Mouse (Mus musculus) thymus, adult 2 months (tissue): ENCODE data around the gene Gsn.

Source experiments
- CTCF ChIP-seq: fragments of 200-500 bp; IDR thresholded peaks from 2 replicates; pipeline ENCODE4 v1.5.1; 2012; ENCODE audit warnings: mild to moderate bottlenecking, control low read depth, low read length, moderate library complexity, borderline replicate concordance; ENCODE audit not compliant: control insufficient read depth, poor library complexity, insufficient read depth; ENCODE audit errors: extremely low read depth
- POLR2A ChIP-seq: fragments of 200-500 bp; IDR thresholded peaks from 2 replicates; pipeline ENCODE4 v1.6.1; 2012; ENCODE audit warnings: mild to moderate bottlenecking, low read length, control low read depth, moderate library complexity; ENCODE audit not compliant: control insufficient read depth, poor library complexity, insufficient read depth; ENCODE audit errors: extremely low read depth

- no peak for TF ChIP-seq CTCF
- no peak for TF ChIP-seq POLR2A
Observed at GRCm38 (mm10) chr2:35267156-35267875, 11.1 kb downstream of the Gsn start.
